Mouse (Mus musculus): ENCODE measurements at regions not wholly inside any gene's neighbourhood (a gene's known extent, or its start where the extent isn't known, plus 50 kb on each side); places are given as distances from the start of the nearest gene placed in this dataset.

- no peak for TF ChIP-seq CTCF (IDR thresholded peaks at IDR 0.05)
- no peak for TF ChIP-seq EP300 (IDR thresholded peaks at IDR 0.05)
Observed at GRCm38 (mm10) chr13:28823311-28823880, 130.1 kb downstream of the Sox4 start.

Data from lung, postnatal 0 days (tissue).